In the genomic region with DNA sequence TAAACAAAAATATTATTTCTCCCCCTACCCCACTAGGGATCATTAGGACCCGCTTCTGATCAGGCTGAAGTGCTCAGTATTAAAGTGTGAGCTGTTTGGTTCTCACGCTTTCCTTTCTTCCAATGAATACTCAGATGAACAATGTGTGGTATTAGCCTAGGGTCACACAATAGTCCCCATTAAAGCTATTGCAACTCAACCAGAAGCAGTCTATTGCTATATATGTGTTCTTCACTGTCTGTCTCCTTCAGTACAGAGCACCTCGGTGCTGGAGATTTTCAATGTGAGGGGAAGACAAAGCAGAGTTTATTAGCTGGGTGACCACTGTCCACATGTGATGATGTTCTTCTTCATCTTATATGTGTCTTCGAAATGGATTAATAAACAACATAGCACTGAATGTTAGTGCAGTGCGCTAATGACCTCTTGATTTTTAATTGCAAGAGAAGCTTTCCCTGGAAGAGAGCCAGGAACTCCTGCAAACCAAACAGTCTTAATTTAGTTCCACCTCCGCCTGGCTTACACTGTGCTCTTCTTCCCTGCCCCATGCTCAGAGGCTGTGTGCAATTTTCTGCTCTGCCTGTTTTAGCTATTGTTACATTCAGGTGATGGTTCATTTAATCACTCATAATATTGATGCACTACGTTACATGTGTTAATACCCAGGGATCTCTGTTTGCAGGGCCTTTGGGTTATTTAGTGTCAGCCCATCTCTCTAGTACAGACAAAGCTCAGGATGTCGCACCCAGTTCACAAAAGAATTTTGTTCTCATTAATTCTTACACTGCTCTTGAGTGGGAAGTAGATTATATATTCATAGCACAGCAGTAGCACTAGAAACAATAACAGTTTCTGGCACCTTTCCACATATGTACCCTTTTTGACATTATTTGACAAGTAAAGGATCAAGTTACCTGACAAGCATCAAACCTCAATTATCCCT, we compare ENCODE assay signal across 11 mouse cellular contexts.
DNase-seq lines count a peak whose midpoint lies in the region; ATAC-seq and TF ChIP-seq lines count a peak whose summit lies in the region.
"Had no signal": no experiment of that assay in that cellular context is flagged by ENCODE, and none has a peak within 500 bp of the region (broad histone marks: within the 10 kb centered on the region; RNA-seq: fewer than 3 reads in every experiment).

No protein-coding gene starts in this region.

- H3K4me2 ChIP-seq in midbrain, embryonic 13.5 days (replicated peaks): no peak overlapping the region
- H3K4me2 ChIP-seq in hindbrain, postnatal 0 days (ENCODE audit: low read depth, low read length): no peak overlapping the region
- H3K4me2 ChIP-seq in heart, embryonic 11.5 days: no peak overlapping the region
- H3K4me2 ChIP-seq: liver, embryonic 12.5 days had no signal

- no peaks in the 10 kb centered on the region for H3K9me3 ChIP-seq in midbrain, embryonic 13.5 days
- H3K9me3 ChIP-seq in midbrain, embryonic 10.5 days (replicated peaks): no peaks in the 10 kb centered on the region
- H3K9me3 ChIP-seq in hindbrain, postnatal 0 days (ENCODE audit: low read length): no peaks in the 10 kb centered on the region
- H3K9me3 ChIP-seq in heart, embryonic 11.5 days (replicated peaks; ENCODE audit: control insufficient read depth, low read length): no peaks in the 10 kb centered on the region
- H3K9me3 ChIP-seq: liver, embryonic 12.5 days had no signal

- peak; percentile 5 to 36 for DNase-seq in cerebellum, postnatal 14 days
- DNase-seq in midbrain, embryonic 10.5 days (ENCODE audit: low spot score): no peak
- DNase-seq in hindbrain, postnatal 0 days (ENCODE audit: low spot score): peak; percentile 38
- peak; percentile 69 for DNase-seq in retina, postnatal 1 day
- DNase-seq in spleen, adult 18-20 months: no peak
- DNase-seq: lung, postnatal 10 days had no signal

- WGBS in midbrain, embryonic 13.5 days: 64% methylated on average over 8 of the region's 8 CpGs
- 83% methylated on average over 8 of the region's 8 CpGs for WGBS in midbrain, embryonic 10.5 days
- 54% methylated on average over 8 of the region's 8 CpGs for WGBS in hindbrain, postnatal 0 days
- 82% methylated on average over 8 of the region's 8 CpGs for WGBS in heart, embryonic 11.5 days (ENCODE audit: insufficient replicate concordance)

- H3K4me1 ChIP-seq in midbrain, embryonic 13.5 days (replicated peaks): peaks cover 7% of the 10 kb centered on the region
- H3K4me1 ChIP-seq in midbrain, embryonic 10.5 days: no peaks in the 10 kb centered on the region
- no peaks in the 10 kb centered on the region for H3K4me1 ChIP-seq in hindbrain, postnatal 0 days (ENCODE audit: insufficient read depth, low read length)
- H3K4me1 ChIP-seq in heart, embryonic 11.5 days (ENCODE audit: control insufficient read depth, insufficient read depth, low read length): no peaks in the 10 kb centered on the region
- H3K4me1 ChIP-seq: liver, embryonic 12.5 days had no signal

- H3K4me3 ChIP-seq in midbrain, embryonic 13.5 days (replicated peaks): no peak overlapping the region
- no peak overlapping the region for H3K4me3 ChIP-seq in midbrain, embryonic 10.5 days
- no peak overlapping the region for H3K4me3 ChIP-seq in hindbrain, postnatal 0 days (ENCODE audit: low read length)
- H3K4me3 ChIP-seq in heart, embryonic 11.5 days (ENCODE audit: low read depth, low read length): no peak overlapping the region
- H3K4me3 ChIP-seq: liver, embryonic 12.5 days had no signal

- no peak overlapping the region for H3K9ac ChIP-seq in midbrain, embryonic 13.5 days (replicated peaks)
- H3K9ac ChIP-seq in hindbrain, postnatal 0 days (replicated peaks; ENCODE audit: low read length): no peak overlapping the region
- no peak overlapping the region for H3K9ac ChIP-seq in heart, embryonic 11.5 days (ENCODE audit: low read depth, low read length)
- H3K9ac ChIP-seq: liver, embryonic 12.5 days had no signal

- H3K27ac ChIP-seq in midbrain, embryonic 13.5 days: 0 out of 2 replicates have a peak overlapping the region, but pooled peaks have one; percentile 3
- no peak overlapping the region for H3K27ac ChIP-seq in midbrain, embryonic 10.5 days (replicated peaks)
- H3K27ac ChIP-seq in hindbrain, postnatal 0 days: no peak overlapping the region
- H3K27ac ChIP-seq in heart, embryonic 11.5 days (ENCODE audit: low read depth, low read length): no peak overlapping the region
- H3K27ac ChIP-seq: liver, embryonic 12.5 days; stomach, postnatal 0 days had no signal

- ATAC-seq in cerebellum, adult (ENCODE audit: insufficient number of reproducible peaks, low FRiP score, low TSS enrichment): no peak
- peak; percentile 80 for ATAC-seq in midbrain, embryonic 13.5 days
- ATAC-seq in hindbrain, postnatal 0 days: no peak
- no peak for ATAC-seq in heart, embryonic 11.5 days (replicated peaks; ENCODE audit: insufficient number of reproducible peaks, low FRiP score, low TSS enrichment)
- ATAC-seq: liver, embryonic 12.5 days had no signal

- no peaks in the 10 kb centered on the region for H3K36me3 ChIP-seq in midbrain, embryonic 13.5 days
- H3K36me3 ChIP-seq in midbrain, embryonic 10.5 days: no peaks in the 10 kb centered on the region
- H3K36me3 ChIP-seq in hindbrain, postnatal 0 days (ENCODE audit: insufficient read depth, low read length): no peaks in the 10 kb centered on the region
- no peaks in the 10 kb centered on the region for H3K36me3 ChIP-seq in heart, embryonic 11.5 days (ENCODE audit: control insufficient read depth, insufficient read depth, low read length)
- H3K36me3 ChIP-seq: liver, embryonic 12.5 days had no signal

- TF ChIP-seq CTCF in hindbrain, postnatal 0 days (IDR thresholded peaks at IDR 0.05; ENCODE audit: low read depth): no peak

- no peaks in the 10 kb centered on the region for H3K27me3 ChIP-seq in midbrain, embryonic 13.5 days
- no peaks in the 10 kb centered on the region for H3K27me3 ChIP-seq in midbrain, embryonic 10.5 days (ENCODE audit: low read depth, poor library complexity, severe bottlenecking)
- H3K27me3 ChIP-seq in hindbrain, postnatal 0 days (ENCODE audit: insufficient read depth, low read length): no peaks in the 10 kb centered on the region
- no peaks in the 10 kb centered on the region for H3K27me3 ChIP-seq in heart, embryonic 11.5 days (ENCODE audit: control insufficient read depth, insufficient read depth, low read length)
- H3K27me3 ChIP-seq: liver, embryonic 12.5 days had no signal

Comparison
In these comparisons a context has a peak if more than half of its experiments do, and no peak if none do; other contexts are left out.
1. DNase-seq: peak in cerebellum, postnatal 14 days (2 of 2), hindbrain, postnatal 0 days (single experiment) and retina, postnatal 1 day (single experiment); none in midbrain, embryonic 10.5 days (single experiment) and spleen, adult 18-20 months (0 of 2).